Mouse (Mus musculus): ENCODE measurements around the gene Ccna2.
"Not testable (repeated sequence)": the region's sequence is repeated elsewhere in the genome, so short reads cannot be mapped to it uniquely, and the experiment has no call there.

Ccna2 gene

GRCm38 (mm10) chr3:36571827-36572378, at the start of gene Ccna2:
Gene Ccna2, minus strand, starts transcription at chr3:36572150.
- peak; percentile 97 for DNase-seq (ENCODE audit: low read depth)

- no peak for DNase-seq (ENCODE audit: low read depth)
Measured at GRCm38 (mm10) chr3:36618181-36618580, 46.2 kb upstream of the Ccna2 start.

- no peak for DNase-seq (ENCODE audit: low read depth)
Measured at GRCm38 (mm10) chr3:36613908-36614255, 41.9 kb upstream of the Ccna2 start.

GRCm38 (mm10) chr3:36613202-36613907, 41.4 kb upstream of the Ccna2 start, which contains the start of gene Bbs7:
Gene Bbs7, minus strand, starts transcription at chr3:36613477.
- DNase-seq (ENCODE audit: low read depth), result peak; percentile 82

GRCm38 (mm10) chr3:36612687-36613086, 40.7 kb upstream of the Ccna2 start:
- DNase-seq (ENCODE audit: low read depth), result no peak

GRCm38 (mm10) chr3:36605894-36606783, 34.2 kb upstream of the Ccna2 start:
- no peak for DNase-seq (ENCODE audit: low read depth)

- DNase-seq (ENCODE audit: low read depth), result not testable (repeated sequence)
Measured at GRCm38 (mm10) chr3:36599773-36600172, 27.8 kb upstream of the Ccna2 start.

GRCm38 (mm10) chr3:36598811-36599210, 26.9 kb upstream of the Ccna2 start:
- no peak for DNase-seq (ENCODE audit: low read depth)

- DNase-seq (ENCODE audit: low read depth), result peak; percentile 7
Measured at GRCm38 (mm10) chr3:36571361-36571826, 556 bp downstream of the Ccna2 start.

GRCm38 (mm10) chr3:36569836-36570235, 2.1 kb downstream of the Ccna2 start:
- DNase-seq (ENCODE audit: low read depth), result no peak

- no peak for DNase-seq (ENCODE audit: low read depth)
Measured at GRCm38 (mm10) chr3:36563666-36564065, 8.3 kb downstream of the Ccna2 start.

GRCm38 (mm10) chr3:36559606-36560005, 12.3 kb downstream of the Ccna2 start:
- DNase-seq (ENCODE audit: low read depth), result no peak

- no peak for DNase-seq (ENCODE audit: low read depth)
Measured at GRCm38 (mm10) chr3:36557601-36558000, 14.3 kb downstream of the Ccna2 start.

- DNase-seq (ENCODE audit: low read depth), result peak; percentile 91
Measured at GRCm38 (mm10) chr3:36552406-36553047, 19.4 kb downstream of the Ccna2 start, which contains the start of gene Exosc9. Gene Exosc9, plus strand, starts transcription at chr3:36552606.

GRCm38 (mm10) chr3:36551851-36552384, 20.0 kb downstream of the Ccna2 start:
- DNase-seq (ENCODE audit: low read depth), result peak; percentile 67

GRCm38 (mm10) chr3:36551343-36551742, 20.6 kb downstream of the Ccna2 start:
- DNase-seq (ENCODE audit: low read depth), result peak; percentile 9

- no peak for DNase-seq (ENCODE audit: low read depth)
Measured at GRCm38 (mm10) chr3:36544961-36545360, 27.0 kb downstream of the Ccna2 start.

GRCm38 (mm10) chr3:36541399-36541798, 30.6 kb downstream of the Ccna2 start:
- DNase-seq (ENCODE audit: low read depth), result no peak

GRCm38 (mm10) chr3:36540756-36541155, 31.2 kb downstream of the Ccna2 start:
- no peak for DNase-seq (ENCODE audit: low read depth)

GRCm38 (mm10) chr3:36537701-36538470, 34.1 kb downstream of the Ccna2 start:
- DNase-seq (ENCODE audit: low read depth), result no peak

GRCm38 (mm10) chr3:36536041-36536440, 35.9 kb downstream of the Ccna2 start:
- no peak for DNase-seq (ENCODE audit: low read depth)
